Mouse (Mus musculus): ENCODE data around the gene Zfp683. TPM values are rescaled to one million over a fixed set of nuclear protein-coding genes. Genes with fewer than 3 reads are reported as not detected.

Zfp683 gene
- polyA plus RNA-seq, 1 experiment from 2014 or later: not detected

DNA sequence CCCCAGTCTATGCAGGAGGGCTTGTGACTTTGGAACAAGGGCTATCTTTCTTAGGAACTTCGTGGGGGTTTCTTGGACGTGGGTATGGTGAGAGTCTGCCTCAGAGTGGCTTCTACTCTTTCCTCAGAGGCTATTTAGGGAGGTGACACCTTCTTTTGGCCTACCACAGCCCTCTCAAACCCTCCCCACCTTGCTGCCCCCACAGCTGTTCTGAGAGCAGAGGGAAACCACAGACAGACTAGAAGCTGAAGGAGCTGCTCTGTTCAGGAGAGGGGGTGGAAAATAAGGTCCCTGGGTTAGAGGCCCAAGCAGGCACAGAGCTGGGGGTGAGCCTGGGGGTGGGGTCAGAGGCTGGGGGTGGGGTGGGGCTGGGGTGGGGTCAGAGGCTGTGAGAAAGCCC is 10.6 kb upstream of the Zfp683 start:
- H3K36me3 ChIP-seq (ENCODE audit: insufficient read depth, low read length): no peaks in the 10 kb centered on the region

DNA sequence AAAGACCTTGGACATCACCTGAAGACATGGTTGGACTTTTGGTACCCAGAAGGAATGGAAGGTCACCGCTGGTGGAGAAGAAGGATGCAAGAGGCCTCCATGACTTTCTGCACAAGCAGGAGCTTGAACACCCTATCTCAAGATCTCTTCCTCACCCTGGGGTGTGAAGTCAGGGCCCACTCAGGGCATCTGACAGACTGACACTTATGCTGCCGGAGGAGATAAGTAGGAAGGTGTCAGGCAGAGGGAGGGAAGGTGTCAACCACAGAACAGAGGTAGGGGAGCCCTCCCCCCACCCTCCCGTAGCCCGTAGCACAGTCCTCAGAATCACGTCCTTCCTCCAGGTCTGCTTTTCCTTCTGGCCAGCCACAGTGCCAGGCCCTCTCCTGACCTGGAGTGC is 6.0 kb upstream of the Zfp683 start:
- H3K4me1 ChIP-seq (replicated peaks; ENCODE audit: insufficient read depth, low read length): no peaks in the 10 kb centered on the region
- no peaks in the 10 kb centered on the region for H3K9me3 ChIP-seq (replicated peaks; ENCODE audit: low read length)
- H3K4me3 ChIP-seq (replicated peaks; ENCODE audit: low read depth, low read length): no peak overlapping the region
- H3K36me3 ChIP-seq (ENCODE audit: insufficient read depth, low read length): no peaks in the 10 kb centered on the region
- H3K27me3 ChIP-seq (ENCODE audit: insufficient read depth, low read length): no peaks in the 10 kb centered on the region
- ATAC-seq (replicated peaks; ENCODE audit: low FRiP score, low read depth) (no peak), DNase-seq (ENCODE audit: low spot score) (no peak)
- WGBS: 55% methylated on average over 5 of the region's 5 CpGs
- no peak for TF ChIP-seq CTCF (IDR thresholded peaks at IDR 0.05; ENCODE audit: low read depth)
- H3K4me2 ChIP-seq (ENCODE audit: low read length): no peak overlapping the region
- no peak overlapping the region for H3K27ac ChIP-seq
- H3K9ac ChIP-seq (ENCODE audit: low read depth, low read length): no peak overlapping the region

More for the DNA sequence above, 10.6 kb upstream of the Zfp683 start:
- TF ChIP-seq CTCF (IDR thresholded peaks at IDR 0.05; ENCODE audit: low read depth): no peak
- H3K27ac ChIP-seq: no peak overlapping the region
- H3K4me3 ChIP-seq (replicated peaks; ENCODE audit: low read depth, low read length): no peak overlapping the region
- no peak overlapping the region for H3K9ac ChIP-seq (ENCODE audit: low read depth, low read length)
- 51% methylated on average over 2 of the region's 2 CpGs for WGBS
- no peak for DNase-seq (ENCODE audit: low spot score)
- no peak for ATAC-seq (replicated peaks; ENCODE audit: low FRiP score, low read depth)
- H3K4me1 ChIP-seq (replicated peaks; ENCODE audit: insufficient read depth, low read length): no peaks in the 10 kb centered on the region
- no peaks in the 10 kb centered on the region for H3K27me3 ChIP-seq (ENCODE audit: insufficient read depth, low read length)
- H3K9me3 ChIP-seq (replicated peaks; ENCODE audit: low read length): no peaks in the 10 kb centered on the region
- no peak overlapping the region for H3K4me2 ChIP-seq (ENCODE audit: low read length)

DNA sequence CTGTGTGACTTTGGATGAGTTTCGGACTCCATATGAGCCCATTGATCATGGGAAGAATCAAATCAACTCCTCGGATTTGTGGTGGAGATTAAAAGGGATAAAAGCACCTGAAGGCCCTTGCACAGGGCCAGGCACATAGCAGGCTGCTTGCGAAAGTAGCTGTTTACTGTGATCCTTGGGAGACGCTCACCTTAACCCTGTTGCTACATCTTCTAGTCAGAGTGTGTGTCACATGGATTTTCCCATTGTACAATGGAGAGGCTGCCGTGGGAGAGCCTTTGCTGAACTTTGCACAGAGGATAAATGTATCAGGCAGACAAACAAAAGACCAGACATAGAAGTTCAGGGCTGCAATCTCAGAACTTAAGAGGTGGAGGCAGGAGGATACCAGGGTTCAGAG is 1.7 kb upstream of the Zfp683 start:
- no peak overlapping the region for H3K27ac ChIP-seq
- H3K27me3 ChIP-seq (ENCODE audit: insufficient read depth, low read length): no peaks in the 10 kb centered on the region
- ATAC-seq (replicated peaks; ENCODE audit: low FRiP score, low read depth) (no peak), DNase-seq (ENCODE audit: low spot score) (no peak)
- no peak overlapping the region for H3K4me3 ChIP-seq (replicated peaks; ENCODE audit: low read depth, low read length)
- H3K4me2 ChIP-seq (ENCODE audit: low read length): no peak overlapping the region
- WGBS: 79% methylated on average over 5 of the region's 5 CpGs
- no peak for TF ChIP-seq CTCF (IDR thresholded peaks at IDR 0.05; ENCODE audit: low read depth)
- no peaks in the 10 kb centered on the region for H3K4me1 ChIP-seq (replicated peaks; ENCODE audit: insufficient read depth, low read length)
- no peak overlapping the region for H3K9ac ChIP-seq (ENCODE audit: low read depth, low read length)
- H3K36me3 ChIP-seq (ENCODE audit: insufficient read depth, low read length): no peaks in the 10 kb centered on the region
- no peaks in the 10 kb centered on the region for H3K9me3 ChIP-seq (replicated peaks; ENCODE audit: low read length)

DNA sequence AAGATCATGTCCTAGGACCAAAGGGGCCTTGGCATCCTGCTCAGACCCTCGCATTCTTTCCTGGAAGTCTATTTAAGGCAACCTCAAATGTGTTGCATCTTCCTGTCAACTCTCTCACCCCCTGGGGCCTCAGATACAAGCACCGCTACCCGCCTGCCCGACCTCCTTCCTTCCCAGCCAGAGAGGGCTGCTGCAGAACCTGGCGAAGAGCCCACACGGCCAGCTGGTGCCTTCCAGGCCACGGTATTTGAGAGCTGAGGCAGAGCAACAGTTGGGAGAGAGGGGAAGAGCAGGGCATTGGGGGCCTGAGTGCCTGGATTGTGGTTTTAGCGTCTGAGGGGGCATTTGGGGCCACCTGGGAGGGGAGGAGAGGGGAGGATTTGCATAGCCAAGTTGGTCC is 1.1 kb upstream of the Zfp683 start:
- no peak overlapping the region for H3K9ac ChIP-seq (ENCODE audit: low read depth, low read length)
- H3K27me3 ChIP-seq (ENCODE audit: insufficient read depth, low read length): no peaks in the 10 kb centered on the region
- no peak overlapping the region for H3K4me3 ChIP-seq (replicated peaks; ENCODE audit: low read depth, low read length)
- 26% methylated on average over 8 of the region's 8 CpGs for WGBS
- no peak overlapping the region for H3K4me2 ChIP-seq (ENCODE audit: low read length)
- H3K4me1 ChIP-seq (replicated peaks; ENCODE audit: insufficient read depth, low read length): no peaks in the 10 kb centered on the region
- no peak for TF ChIP-seq CTCF (IDR thresholded peaks at IDR 0.05; ENCODE audit: low read depth)
- no peaks in the 10 kb centered on the region for H3K36me3 ChIP-seq (ENCODE audit: insufficient read depth, low read length)
- ATAC-seq (replicated peaks; ENCODE audit: low FRiP score, low read depth) (no peak), DNase-seq (ENCODE audit: low spot score) (peak; percentile 33)
- no peak overlapping the region for H3K27ac ChIP-seq
- H3K9me3 ChIP-seq (replicated peaks; ENCODE audit: low read length): no peaks in the 10 kb centered on the region

DNA sequence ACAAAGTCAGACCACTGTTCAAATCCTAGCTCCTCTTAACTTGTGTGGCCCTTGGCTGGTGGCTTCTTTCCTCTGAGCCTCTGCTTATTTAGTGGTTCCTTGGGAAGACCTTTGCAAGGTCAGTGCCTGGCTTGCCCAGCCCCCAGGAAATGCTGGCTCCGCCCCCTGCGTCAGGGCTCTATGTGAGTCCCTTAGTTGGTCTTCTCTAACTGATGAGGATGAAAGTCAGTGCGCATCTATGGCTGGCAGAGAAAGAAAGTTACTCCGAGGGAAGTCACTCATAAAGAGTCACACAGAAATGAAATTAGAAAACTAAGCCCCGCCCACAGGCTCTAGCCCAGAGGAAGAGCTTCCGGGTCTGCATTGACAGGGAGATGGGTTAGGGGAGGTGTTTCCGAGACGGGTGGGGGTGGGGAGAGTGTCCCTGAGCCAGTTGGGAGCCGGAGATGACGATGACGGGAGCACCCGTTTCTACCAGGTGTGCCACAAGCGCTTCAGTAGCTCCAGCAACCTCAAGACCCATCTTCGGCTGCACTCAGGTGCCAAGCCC is 4.6 kb downstream of the Zfp683 start:
- WGBS: 36% methylated on average over 14 of the region's 14 CpGs
- Histone ChIP-seq H3K4me3 (replicated peaks; ENCODE audit: low read depth, low read length) (no peak overlapping the region), H3K27ac (no peak overlapping the region), H3K36me3 (ENCODE audit: insufficient read depth, low read length) (no peaks in the 10 kb centered on the region), H3K9me3 (replicated peaks; ENCODE audit: low read length) (no peaks in the 10 kb centered on the region), H3K4me2 (ENCODE audit: low read length) (no peak overlapping the region; the same call in 1 of the 2 replicates), H3K27me3 (ENCODE audit: insufficient read depth, low read length) (no peaks in the 10 kb centered on the region), H3K9ac (ENCODE audit: low read depth, low read length) (no peak overlapping the region), H3K4me1 (replicated peaks; ENCODE audit: insufficient read depth, low read length) (0 out of 2 replicates have a peak, but pooled peaks cover 5% of the 10 kb centered on the region)
- ATAC-seq (replicated peaks; ENCODE audit: low FRiP score, low read depth): no peak
- DNase-seq (ENCODE audit: low spot score): no peak
- TF ChIP-seq CTCF (IDR thresholded peaks at IDR 0.05; ENCODE audit: low read depth): no peak

DNA sequence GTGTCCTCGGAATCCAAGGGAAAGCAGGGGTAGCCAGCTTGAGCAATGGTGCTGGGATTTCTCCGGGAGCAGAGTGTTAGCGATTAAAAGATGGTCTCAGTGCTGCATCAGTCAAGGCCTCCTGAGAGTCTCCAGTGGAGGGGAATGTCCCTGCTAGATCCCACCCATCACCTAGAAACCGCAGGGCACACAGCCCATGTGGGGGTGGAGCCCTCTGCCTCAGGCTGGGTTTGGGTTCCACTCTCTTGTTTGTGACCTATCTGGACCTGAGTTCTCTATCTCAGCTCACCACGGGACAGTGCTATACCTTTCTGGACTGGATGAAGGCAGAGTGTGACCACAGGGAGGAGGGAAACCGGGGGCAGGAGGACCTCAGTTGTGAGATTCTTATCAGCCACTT is 5.3 kb downstream of the Zfp683 start:
- no peak overlapping the region for H3K4me2 ChIP-seq (ENCODE audit: low read length)
- no peak overlapping the region for H3K27ac ChIP-seq
- H3K27me3 ChIP-seq (ENCODE audit: insufficient read depth, low read length): no peaks in the 10 kb centered on the region
- DNase-seq (ENCODE audit: low spot score) (no peak), ATAC-seq (replicated peaks; ENCODE audit: low FRiP score, low read depth) (no peak)
- WGBS: 75% methylated on average over 6 of the region's 6 CpGs
- no peaks in the 10 kb centered on the region for H3K36me3 ChIP-seq (ENCODE audit: insufficient read depth, low read length)
- 0 out of 2 replicates have a peak, but pooled peaks cover 5% of the 10 kb centered on the region for H3K4me1 ChIP-seq (replicated peaks; ENCODE audit: insufficient read depth, low read length)
- H3K4me3 ChIP-seq (replicated peaks; ENCODE audit: low read depth, low read length): no peak overlapping the region
- no peak overlapping the region for H3K9ac ChIP-seq (ENCODE audit: low read depth, low read length)
- H3K9me3 ChIP-seq (replicated peaks; ENCODE audit: low read length): no peaks in the 10 kb centered on the region
- TF ChIP-seq CTCF (IDR thresholded peaks at IDR 0.05; ENCODE audit: low read depth): no peak
